Mouse (Mus musculus): ENCODE results near the gene Bcas3.
A peak's percentile ranks its signal among the peaks of the same experiment; 100 is the strongest.

The Bcas3 gene

GRCm38 (mm10) chr11:85379091-85379490, 26.1 kb downstream of the Bcas3 start:
- no peak for DNase-seq (ENCODE audit: extremely low read depth, low read depth)

- DNase-seq (ENCODE audit: extremely low read depth, low read depth), result peak; percentile 15
These were observed 27.1 kb downstream of the Bcas3 start for GRCm38 (mm10) chr11:85380046-85380445.

- DNase-seq (ENCODE audit: extremely low read depth, low read depth), result peak; percentile 29
These were observed 29.1 kb downstream of the Bcas3 start for GRCm38 (mm10) chr11:85382055-85382454.

GRCm38 (mm10) chr11:85383975-85384821, 31.2 kb downstream of the Bcas3 start:
- no peak for DNase-seq (ENCODE audit: extremely low read depth, low read depth)

GRCm38 (mm10) chr11:85392179-85392863, 39.4 kb downstream of the Bcas3 start:
- no peak for DNase-seq (ENCODE audit: extremely low read depth, low read depth)

GRCm38 (mm10) chr11:85392864-85393220, 39.9 kb downstream of the Bcas3 start:
- DNase-seq (ENCODE audit: extremely low read depth, low read depth), result no peak

- no peak for DNase-seq (ENCODE audit: extremely low read depth, low read depth)
These were observed 41.0 kb downstream of the Bcas3 start for GRCm38 (mm10) chr11:85393990-85394389.

- DNase-seq (ENCODE audit: extremely low read depth, low read depth), result no peak
These were observed 42.4 kb downstream of the Bcas3 start for GRCm38 (mm10) chr11:85395361-85395760.

GRCm38 (mm10) chr11:85406531-85406930, 53.6 kb downstream of the Bcas3 start:
- no peak for DNase-seq (ENCODE audit: extremely low read depth, low read depth)

GRCm38 (mm10) chr11:85407700-85408099, 54.7 kb downstream of the Bcas3 start:
- DNase-seq (ENCODE audit: extremely low read depth, low read depth), result no peak

GRCm38 (mm10) chr11:85412319-85412718, 59.4 kb downstream of the Bcas3 start:
- DNase-seq (ENCODE audit: extremely low read depth, low read depth), result no peak

- no peak for DNase-seq (ENCODE audit: extremely low read depth, low read depth)
These were observed 61.5 kb downstream of the Bcas3 start for GRCm38 (mm10) chr11:85414476-85414875.

GRCm38 (mm10) chr11:85427353-85427752, 74.4 kb downstream of the Bcas3 start:
- DNase-seq (ENCODE audit: extremely low read depth, low read depth), result no peak

- no peak for DNase-seq (ENCODE audit: extremely low read depth, low read depth)
These were observed 75.3 kb downstream of the Bcas3 start for GRCm38 (mm10) chr11:85428227-85428626.

GRCm38 (mm10) chr11:85430743-85431448, 77.9 kb downstream of the Bcas3 start:
- DNase-seq (ENCODE audit: extremely low read depth, low read depth), result no peak

GRCm38 (mm10) chr11:85447375-85447774, 94.4 kb downstream of the Bcas3 start:
- DNase-seq (ENCODE audit: extremely low read depth, low read depth), result no peak

GRCm38 (mm10) chr11:85453598-85454304, 100.8 kb downstream of the Bcas3 start:
- DNase-seq (ENCODE audit: extremely low read depth, low read depth), result no peak

- DNase-seq (ENCODE audit: extremely low read depth, low read depth), result no peak
These were observed 101.3 kb downstream of the Bcas3 start for GRCm38 (mm10) chr11:85454305-85454682.

GRCm38 (mm10) chr11:85461536-85461935, 108.6 kb downstream of the Bcas3 start:
- DNase-seq (ENCODE audit: extremely low read depth, low read depth), result no peak

GRCm38 (mm10) chr11:85469526-85469925, 116.6 kb downstream of the Bcas3 start:
- DNase-seq (ENCODE audit: extremely low read depth, low read depth), result no peak

- DNase-seq (ENCODE audit: extremely low read depth, low read depth), result no peak
These were observed 117.5 kb downstream of the Bcas3 start for GRCm38 (mm10) chr11:85470508-85470907.

Data from MEL-GATA-1-ER (cell line).